In the genomic region with DNA sequence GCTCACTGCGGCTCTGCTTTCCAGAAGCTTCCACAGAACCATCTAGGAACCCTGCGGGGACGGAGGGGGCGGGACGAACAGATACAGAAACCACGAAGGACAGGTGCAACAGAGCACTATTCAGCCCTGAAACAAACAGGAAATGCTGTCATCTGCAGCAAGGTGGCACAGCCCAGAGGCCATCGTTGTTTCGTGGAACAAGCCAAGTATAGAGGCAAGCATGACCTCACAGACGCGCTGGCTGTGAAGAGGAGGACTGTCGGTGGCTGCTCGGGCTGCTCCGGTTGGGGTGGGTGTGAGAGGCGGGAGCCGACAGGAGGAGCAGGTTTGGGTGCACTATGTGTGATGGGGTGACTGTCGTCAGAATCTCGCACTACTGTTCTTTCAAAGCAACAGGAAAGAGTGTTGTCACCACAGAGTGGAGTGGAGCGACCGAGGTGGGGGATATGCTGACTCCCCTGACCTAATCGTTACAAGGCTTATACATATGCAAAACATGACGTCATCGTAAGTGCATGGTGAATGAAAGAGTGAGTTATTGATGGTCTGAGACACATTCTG, we compare ENCODE assay signal across 8 mouse cellular contexts. TPM values are rescaled to one million over a fixed set of nuclear protein-coding genes. Genes with fewer than 3 reads are reported as not detected.
DNase-seq lines count a peak whose midpoint lies in the region; ATAC-seq and TF ChIP-seq lines count a peak whose summit lies in the region.

No protein-coding gene starts in this region.

- TF ChIP-seq CTCF in bone marrow macrophage, adult 2 months (IDR thresholded peaks at IDR 0.05; ENCODE audit: low read depth, low read length), result no peak

- no peak overlapping the region for H3K9ac ChIP-seq in kidney, embryonic 14.5 days (ENCODE audit: low read depth, low read length)
- no peak overlapping the region for H3K9ac ChIP-seq in intestine, embryonic 14.5 days (ENCODE audit: low read length)
- H3K9ac ChIP-seq in neural tube, embryonic 13.5 days, result peak overlapping the region; percentile 22; the same call in 1 of the 2 replicates

- no peak overlapping the region for H3K4me3 ChIP-seq in kidney, embryonic 14.5 days (ENCODE audit: low read length)
- H3K4me3 ChIP-seq in bone marrow macrophage, adult 2 months (ENCODE audit: insufficient read depth, low read length), result peak overlapping the region; percentile 0
- no peak overlapping the region for H3K4me3 ChIP-seq in intestine, embryonic 14.5 days (ENCODE audit: low read depth, low read length)
- no peak overlapping the region for H3K4me3 ChIP-seq in neural tube, embryonic 13.5 days

- H3K4me1 ChIP-seq in kidney, embryonic 14.5 days (ENCODE audit: control insufficient read depth, insufficient read depth, low read length), result peaks cover 4% of the 10 kb centered on the region; the same call in 1 of the 2 replicates
- peaks cover 11% of the 10 kb centered on the region for H3K4me1 ChIP-seq in bone marrow macrophage, adult 2 months (ENCODE audit: control insufficient read depth, insufficient read depth, low read length)
- H3K4me1 ChIP-seq in intestine, embryonic 14.5 days (replicated peaks; ENCODE audit: control insufficient read depth, insufficient read depth, low read length), result peaks cover 4% of the 10 kb centered on the region; the same call in 1 of the 2 replicates
- peaks cover 17% of the 10 kb centered on the region for H3K4me1 ChIP-seq in neural tube, embryonic 13.5 days (replicated peaks)

- no peak for DNase-seq in kidney, postnatal 10 days
- DNase-seq in intestine, embryonic 14.5 days (ENCODE audit: low spot score), result peak; percentile 61
- DNase-seq in cerebellum, postnatal 14 days, result no peak
- no peak for DNase-seq in left cerebral cortex, adult 8-10 months (ENCODE audit: low spot score in 2 of 2)

- WGBS in kidney, embryonic 14.5 days, result 26% methylated on average over 22 of the region's 22 CpGs
- 23% methylated on average over 22 of the region's 22 CpGs for WGBS in intestine, embryonic 14.5 days
- 23% methylated on average over 22 of the region's 22 CpGs for WGBS in neural tube, embryonic 13.5 days

- no peak for TF ChIP-seq POLR2A in bone marrow macrophage, adult 2 months (IDR thresholded peaks at IDR 0.05; ENCODE audit: borderline replicate concordance, low read depth, low read length)

- no peak for ATAC-seq in kidney, embryonic 14.5 days (ENCODE audit: low FRiP score, low TSS enrichment)
- ATAC-seq in intestine, embryonic 14.5 days (replicated peaks; ENCODE audit: low FRiP score, low TSS enrichment, low read depth), result no peak
- no peak for ATAC-seq in neural tube, embryonic 13.5 days (ENCODE audit: low read depth)
- ATAC-seq in erythroblast, adult 5-6 weeks (replicated peaks; ENCODE audit: low FRiP score, poor library complexity, severe bottlenecking), result no peak

- H3K27me3 ChIP-seq in kidney, embryonic 14.5 days (ENCODE audit: control insufficient read depth, insufficient read depth, low read length), result no peaks in the 10 kb centered on the region
- H3K27me3 ChIP-seq in intestine, embryonic 14.5 days (replicated peaks; ENCODE audit: control insufficient read depth, insufficient read depth, low read length), result peaks cover 6% of the 10 kb centered on the region; the same call in 1 of the 2 replicates
- peaks cover 14% of the 10 kb centered on the region for H3K27me3 ChIP-seq in neural tube, embryonic 13.5 days

- H3K27ac ChIP-seq in kidney, embryonic 14.5 days (ENCODE audit: low read depth, low read length), result no peak overlapping the region
- no peak overlapping the region for H3K27ac ChIP-seq in bone marrow macrophage, adult 2 months (ENCODE audit: insufficient read depth, low read depth, low read length)
- no peak overlapping the region for H3K27ac ChIP-seq in intestine, embryonic 14.5 days (ENCODE audit: low read depth)
- H3K27ac ChIP-seq in neural tube, embryonic 13.5 days (replicated peaks), result no peak overlapping the region

- no peaks in the 10 kb centered on the region for H3K36me3 ChIP-seq in kidney, embryonic 14.5 days (ENCODE audit: control insufficient read depth, insufficient read depth, low read length)
- H3K36me3 ChIP-seq in intestine, embryonic 14.5 days (ENCODE audit: control insufficient read depth, insufficient read depth, low read length), result no peaks in the 10 kb centered on the region
- no peaks in the 10 kb centered on the region for H3K36me3 ChIP-seq in neural tube, embryonic 13.5 days

- H3K4me2 ChIP-seq in kidney, embryonic 14.5 days (replicated peaks; ENCODE audit: low read depth, low read length), result 0 out of 2 replicates have a peak overlapping the region, but pooled peaks have one; percentile 4
- H3K4me2 ChIP-seq in intestine, embryonic 14.5 days (ENCODE audit: low read length), result peak overlapping the region; percentile 34
- H3K4me2 ChIP-seq in neural tube, embryonic 13.5 days, result peak overlapping the region; percentile 24

- peaks cover 2% of the 10 kb centered on the region; the same call in 1 of the 2 replicates for H3K9me3 ChIP-seq in kidney, embryonic 14.5 days (ENCODE audit: control insufficient read depth, low read length)
- no peaks in the 10 kb centered on the region for H3K9me3 ChIP-seq in intestine, embryonic 14.5 days (ENCODE audit: control insufficient read depth, low read length)
- H3K9me3 ChIP-seq in neural tube, embryonic 13.5 days, result no peaks in the 10 kb centered on the region

RNA-seq across cellular contexts. Expression of a gene that starts 4.4 kb away (rescaled TPM):
- 2.8 and 4.2 TPM in 2 replicates for polyA plus RNA-seq in kidney, embryonic 14.5 days (2014; fragmentation: Nextera tagmentation; extraction: Ambion mirVana)
- polyA plus RNA-seq in bone marrow macrophage, adult 2 months (2012; ENCODE audit: insufficient read depth, insufficient read length, missing spikeins), result 0.16 TPM in 1 of 2 replicates, not detected in the other
- 1.5 and 1.9 TPM in 2 replicates for polyA plus RNA-seq in intestine, embryonic 14.5 days (2014; fragmentation: Nextera tagmentation; extraction: Ambion mirVana)
- 17.2 and 17.4 TPM in 2 replicates for polyA plus RNA-seq in neural tube, embryonic 13.5 days (2015; fragmentation: Nextera tagmentation; extraction: Ambion mirVana)
- total RNA-seq in erythroblast, adult 5-6 weeks (2015; ENCODE audit: low replicate concordance), result not detected in 2 replicates
- not detected in 2 replicates for total RNA-seq in erythroblast, adult 5-6 weeks (2017; ENCODE audit: low replicate concordance)
- 100 to 1,000 TPM; 219 to 241 (median 237) TPM for total RNA-seq in left cerebral cortex, adult 8-10 months (2022)

RNA-seq across cellular contexts. Expression of a gene that starts 5.3 kb away (rescaled TPM):
- 3.2 and 3.8 TPM in 2 replicates for polyA plus RNA-seq in kidney, embryonic 14.5 days (2014; fragmentation: Nextera tagmentation; extraction: Ambion mirVana)
- 1.5 TPM in 1 of 2 replicates, not detected in the other for polyA plus RNA-seq in bone marrow macrophage, adult 2 months (2012; ENCODE audit: insufficient read depth, insufficient read length, missing spikeins)
- polyA plus RNA-seq in intestine, embryonic 14.5 days (2014; fragmentation: Nextera tagmentation; extraction: Ambion mirVana), result 1.2 and 2.3 TPM in 2 replicates
- polyA plus RNA-seq in neural tube, embryonic 13.5 days (2015; fragmentation: Nextera tagmentation; extraction: Ambion mirVana), result 4.9 and 5.2 TPM in 2 replicates
- not detected in 2 replicates for total RNA-seq in erythroblast, adult 5-6 weeks (2015; ENCODE audit: low replicate concordance)
- not detected in 2 replicates for total RNA-seq in erythroblast, adult 5-6 weeks (2017; ENCODE audit: low replicate concordance)
- 10 to 100 TPM; 12.9 to 15.9 (median 14.9) TPM for total RNA-seq in left cerebral cortex, adult 8-10 months (2022)

RNA-seq across cellular contexts. Expression of a gene that starts 35.2 kb away (rescaled TPM):
- polyA plus RNA-seq in kidney, embryonic 14.5 days (2014; fragmentation: Nextera tagmentation; extraction: Ambion mirVana), result 109 and 111 TPM in 2 replicates
- 63.7 and 68.8 TPM in 2 replicates for polyA plus RNA-seq in bone marrow macrophage, adult 2 months (2012; ENCODE audit: insufficient read depth, insufficient read length, missing spikeins)
- 91.9 and 95.5 TPM in 2 replicates for polyA plus RNA-seq in intestine, embryonic 14.5 days (2014; fragmentation: Nextera tagmentation; extraction: Ambion mirVana)
- 292 and 303 TPM in 2 replicates for polyA plus RNA-seq in neural tube, embryonic 13.5 days (2015; fragmentation: Nextera tagmentation; extraction: Ambion mirVana)
- 10.6 and 10.7 TPM in 2 replicates for total RNA-seq in erythroblast, adult 5-6 weeks (2015; ENCODE audit: low replicate concordance)
- total RNA-seq in erythroblast, adult 5-6 weeks (2017; ENCODE audit: low replicate concordance), result 11.6 and 14.5 TPM in 2 replicates
- total RNA-seq in left cerebral cortex, adult 8-10 months (2022), result 100 to 1,000 TPM; 184 to 196 (median 188) TPM

RNA-seq across cellular contexts. Expression of a gene that starts 45.4 kb away (rescaled TPM):
- 1.2 and 1.3 TPM in 2 replicates for polyA plus RNA-seq in kidney, embryonic 14.5 days (2014; fragmentation: Nextera tagmentation; extraction: Ambion mirVana)
- polyA plus RNA-seq in bone marrow macrophage, adult 2 months (2012; ENCODE audit: insufficient read depth, insufficient read length, missing spikeins), result not detected in 2 replicates
- polyA plus RNA-seq in intestine, embryonic 14.5 days (2014; fragmentation: Nextera tagmentation; extraction: Ambion mirVana), result 1.2 and 1.5 TPM in 2 replicates
- polyA plus RNA-seq in neural tube, embryonic 13.5 days (2015; fragmentation: Nextera tagmentation; extraction: Ambion mirVana), result 0.85 and 0.93 TPM in 2 replicates
- total RNA-seq in erythroblast, adult 5-6 weeks (2015; ENCODE audit: low replicate concordance), result 0.38 TPM in 1 of 2 replicates, not detected in the other
- total RNA-seq in erythroblast, adult 5-6 weeks (2017; ENCODE audit: low replicate concordance), result 0.09 TPM in 1 of 2 replicates, not detected in the other
- total RNA-seq in left cerebral cortex, adult 8-10 months (2022), result 1 to 10 TPM; 1.9 to 2.5 (median 2.3) TPM

RNA-seq across cellular contexts. Expression of a gene that starts 51.6 kb away (rescaled TPM):
- 69.5 and 93.5 TPM in 2 replicates for polyA plus RNA-seq in kidney, embryonic 14.5 days (2014; fragmentation: Nextera tagmentation; extraction: Ambion mirVana)
- 4.4 and 4.9 TPM in 2 replicates for polyA plus RNA-seq in bone marrow macrophage, adult 2 months (2012; ENCODE audit: insufficient read depth, insufficient read length, missing spikeins)
- 86.9 and 95.1 TPM in 2 replicates for polyA plus RNA-seq in intestine, embryonic 14.5 days (2014; fragmentation: Nextera tagmentation; extraction: Ambion mirVana)
- 34.6 and 37.2 TPM in 2 replicates for polyA plus RNA-seq in neural tube, embryonic 13.5 days (2015; fragmentation: Nextera tagmentation; extraction: Ambion mirVana)
- total RNA-seq in erythroblast, adult 5-6 weeks (2015; ENCODE audit: low replicate concordance), result 1.5 and 2.3 TPM in 2 replicates
- total RNA-seq in erythroblast, adult 5-6 weeks (2017; ENCODE audit: low replicate concordance), result 0.43 and 3.1 TPM in 2 replicates
- total RNA-seq in left cerebral cortex, adult 8-10 months (2022), result 10 to 100 TPM; 20.5 to 22.8 (median 21.6) TPM
